Mouse (Mus musculus) olfactory bulb, adult 2 months (tissue): ENCODE measurements at regions not wholly inside any gene's neighbourhood (a gene's known extent, or its start where the extent isn't known, plus 50 kb on each side); places are given as distances from the start of the nearest gene placed in this dataset.

Experiments used
- H3K27ac ChIP-seq: fragments of 200-500 bp; 2 replicates; pipeline ENCODE4 v1.5.1; 2012; ENCODE audit warnings: low read depth, low read length; ENCODE audit not compliant: insufficient read depth
- H3K4me1 ChIP-seq: fragments of 200-500 bp; 2 replicates; pipeline ENCODE4 v1.6.1; 2012; ENCODE audit warnings: low read length; ENCODE audit not compliant: control insufficient read depth, insufficient read depth
- H3K4me3 ChIP-seq: fragments of 200-500 bp; 2 replicates; pipeline ENCODE4 v1.5.1; 2012; ENCODE audit warnings: mild to moderate bottlenecking, low read depth, low read length, moderate library complexity; ENCODE audit not compliant: insufficient read depth
- CTCF ChIP-seq: fragments of 200-500 bp; IDR thresholded peaks from 2 replicates; pipeline ENCODE4 v1.5.1; 2012; ENCODE audit warnings: low read depth, mild to moderate bottlenecking, low read length, moderate library complexity; ENCODE audit not compliant: insufficient read depth
- POLR2A ChIP-seq: fragments of 200-500 bp; IDR thresholded peaks from 2 replicates; pipeline ENCODE4 v1.6.1; 2012; ENCODE audit warnings: mild to moderate bottlenecking, low read depth, low read length, moderate library complexity; ENCODE audit not compliant: insufficient read depth
- WGBS: fragments of 180-500 bp; shearing (Covaris S2); methylation state at CpG from one replicate; pipeline ENCODE4 v1.1.7; 2018; 5-methylcytosine and 5-hydroxymethylcytosine counted together

GRCm38 (mm10) chr17:15207182-15208029 lies 166.1 kb upstream of the Gm3448 start:
- 35% methylated on average over 24 of the region's 24 CpGs for WGBS
- TF ChIP-seq POLR2A (no peak), CTCF (no peak)
- H3K4me1 ChIP-seq = peaks cover 19% of the 10 kb centered on the region
- H3K27ac ChIP-seq = peak overlapping the region; percentile 53
- H3K4me3 ChIP-seq = peak overlapping the region; percentile 17; the same call in 1 of the 2 replicates

- H3K4me1 ChIP-seq = peaks cover 19% of the 10 kb centered on the region
- no peak overlapping the region for H3K27ac ChIP-seq
- no peak for TF ChIP-seq CTCF
- no peak for TF ChIP-seq POLR2A
- WGBS = 88% methylated on average over 4 of the region's 4 CpGs
- no peak overlapping the region for H3K4me3 ChIP-seq
Observed at GRCm38 (mm10) chr17:15205799-15206198, 164.5 kb upstream of the Gm3448 start.

- H3K4me3 ChIP-seq = no peak overlapping the region
- H3K27ac ChIP-seq = no peak overlapping the region
- WGBS = 45% methylated on average over 1 of the region's 1 CpGs
- TF ChIP-seq POLR2A = no peak
- no peak for TF ChIP-seq CTCF
- peaks cover 19% of the 10 kb centered on the region for H3K4me1 ChIP-seq
Observed at GRCm38 (mm10) chr17:15204524-15204923, 163.2 kb upstream of the Gm3448 start.

GRCm38 (mm10) chr17:15199235-15199634 lies 157.9 kb upstream of the Gm3448 start:
- Histone ChIP-seq H3K4me1 (peaks cover 7% of the 10 kb centered on the region; the same call in 1 of the 2 replicates), H3K27ac (no peak overlapping the region), H3K4me3 (no peak overlapping the region)
- 53% methylated on average over 3 of the region's 3 CpGs for WGBS
- no peak for TF ChIP-seq CTCF
- no peak for TF ChIP-seq POLR2A

GRCm38 (mm10) chr17:15197361-15197760 lies 156.0 kb upstream of the Gm3448 start:
- Histone ChIP-seq H3K27ac (no peak overlapping the region), H3K4me3 (no peak overlapping the region), H3K4me1 (peaks cover 7% of the 10 kb centered on the region; the same call in 1 of the 2 replicates)
- 97% methylated on average over 6 of the region's 6 CpGs for WGBS
- no peak for TF ChIP-seq CTCF
- TF ChIP-seq POLR2A = no peak

GRCm38 (mm10) chr17:15195819-15196218 lies 154.5 kb upstream of the Gm3448 start:
- Histone ChIP-seq H3K4me3 (no peak overlapping the region), H3K27ac (no peak overlapping the region), H3K4me1 (peaks cover 7% of the 10 kb centered on the region; the same call in 1 of the 2 replicates)
- no peak for TF ChIP-seq CTCF
- no peak for TF ChIP-seq POLR2A
- 92% methylated on average over 2 of the region's 2 CpGs for WGBS

- Histone ChIP-seq H3K27ac (no peak overlapping the region), H3K4me1 (peaks cover 7% of the 10 kb centered on the region; the same call in 1 of the 2 replicates), H3K4me3 (no peak overlapping the region)
- TF ChIP-seq CTCF = no peak
- no peak for TF ChIP-seq POLR2A
- WGBS = 43% methylated on average over 7 of the region's 7 CpGs
Observed at GRCm38 (mm10) chr17:15194894-15195461, 153.6 kb upstream of the Gm3448 start.

GRCm38 (mm10) chr17:15193831-15194230 lies 152.5 kb upstream of the Gm3448 start:
- H3K4me3 ChIP-seq = no peak overlapping the region
- H3K27ac ChIP-seq = no peak overlapping the region
- TF ChIP-seq POLR2A = no peak
- no peak for TF ChIP-seq CTCF
- peaks cover 5% of the 10 kb centered on the region; the same call in 1 of the 2 replicates for H3K4me1 ChIP-seq
- WGBS = 86% methylated on average over 6 of the region's 6 CpGs

- Histone ChIP-seq H3K4me3 (no peak overlapping the region), H3K4me1 (peaks cover 5% of the 10 kb centered on the region; the same call in 1 of the 2 replicates), H3K27ac (no peak overlapping the region)
- 66% methylated on average over 7 of the region's 7 CpGs for WGBS
- no peak for TF ChIP-seq POLR2A
- TF ChIP-seq CTCF = no peak
Observed at GRCm38 (mm10) chr17:15192840-15193239, 151.5 kb upstream of the Gm3448 start.
